Mouse (Mus musculus) ES-E14 (cell line): ENCODE measurements around the gene Plin2.

Experiments
- CHD2 ChIP-seq: IDR thresholded peaks from 2 replicates; pipeline ENCODE4 v1.6.1; 2014; ENCODE audit warnings: mild to moderate bottlenecking, low read depth, low read length, inconsistent platforms
- HCFC1 ChIP-seq: IDR thresholded peaks from 2 replicates; pipeline ENCODE4 v1.6.1; 2012; ENCODE audit warnings: low read length, inconsistent platforms, borderline replicate concordance; ENCODE audit not compliant: insufficient read depth
- ZC3H11A ChIP-seq: IDR thresholded peaks from 2 replicates; pipeline ENCODE4 v1.6.1; 2012; ENCODE audit warnings: low read depth, mild to moderate bottlenecking, inconsistent platforms, low read length, borderline replicate concordance
- ZNF384 ChIP-seq: IDR thresholded peaks from 2 replicates; pipeline ENCODE4 v1.6.1; 2012; ENCODE audit warnings: low read depth, low read length, inconsistent platforms

DNA sequence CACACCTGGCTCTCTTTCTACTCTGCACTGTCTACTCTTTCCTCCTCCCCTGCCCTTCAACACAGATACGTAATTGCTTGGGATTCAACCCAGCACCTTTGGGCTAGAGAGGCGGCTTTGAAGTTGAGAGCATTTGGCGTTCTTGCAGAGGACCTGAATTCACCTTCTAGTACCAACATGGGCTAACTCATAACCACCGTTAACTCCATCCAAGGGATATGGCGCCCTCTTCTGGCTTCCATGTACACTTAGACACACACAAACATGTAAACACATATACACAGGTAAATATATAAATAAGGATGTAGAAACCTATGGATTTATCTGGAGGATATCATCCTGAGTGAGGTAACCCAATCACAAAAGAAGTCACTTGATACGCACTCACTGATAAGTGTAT lies 25.2 kb upstream of the Plin2 start:
- TF ChIP-seq CHD2 (no peak), ZNF384 (no peak), HCFC1 (no peak), ZC3H11A (peak; percentile 63; the same call in 1 of the 2 replicates)
